Mouse (Mus musculus) gastrocnemius, postnatal 36 days (tissue): Measurements from ENCODE around the gene Mrps27. TPM values are rescaled to one million over a fixed set of nuclear protein-coding genes. Genes with fewer than 3 reads are reported as not detected.
"Not testable (repeated sequence)": the region's sequence is repeated elsewhere in the genome, so short reads cannot be mapped to it uniquely, and the experiment has no call there.

Experiments
- DNase-seq, 2 experiments: peaks; one replicate each; pipeline ENCODE4 v3.0.0; 2022
- intact Hi-C: fragments of 180-260 bp; cut with DNase I; formaldehyde crosslinking; loops from one replicate; pipeline ENCODE4 v1.15.1; 2025
- long read RNA-seq, 2 experiments: library from polyadenylated mRNA; stranded (forward); transcript quantifications; one replicate each; pipeline ENCODE4 v2.0.0; 2021
- total RNA-seq, 2 experiments: library from RNA; stranded (reverse); gene quantifications; 2 replicates each; pipeline ENCODE4 v1.2.3; 2021

The Mrps27 gene
- 10 to 100 TPM; 27.4 to 28.4 TPM for total RNA-seq
- long read RNA-seq, experiment 1, transcript Mrps27-201 (11 exons, 1,849 nt) = major isoform, 45 of 54 reads
- long read RNA-seq, experiment 1, partial matches to known transcripts = 6 of 54 reads
- long read RNA-seq, experiment 1, other reads (novel, unspliced or antisense) = 3 of 54 reads
- long read RNA-seq, experiment 2, transcript Mrps27-201 (11 exons, 1,849 nt) = major isoform, 49 of 56 reads
- long read RNA-seq, experiment 2, partial matches to known transcripts = 2 of 56 reads
- long read RNA-seq, experiment 2, other reads (novel, unspliced or antisense) = 5 of 56 reads

- DNase-seq = peak; percentile 94 to 97
- intact Hi-C loops = no loop called here
Observed at GRCm38 (mm10) chr13:99344599-99345575, at the start of gene Mrps27, which contains the start of gene Ptcd2. TSS of gene Mrps27 (plus strand) at chr13:99344786. TSS of gene Ptcd2 (minus strand) at chr13:99344705.

- intact Hi-C loops = no loop called here
- DNase-seq = no peak
Observed at GRCm38 (mm10) chr13:99299921-99300320, 44.7 kb upstream of the Mrps27 start.

- intact Hi-C loops = no loop called here
- no peak for DNase-seq
Observed at GRCm38 (mm10) chr13:99303846-99304245, 40.7 kb upstream of the Mrps27 start.

- intact Hi-C loops = no loop called here
- peak in 1 of 2 experiments; percentile 19 for DNase-seq
Observed at GRCm38 (mm10) chr13:99304365-99304764, 40.2 kb upstream of the Mrps27 start.

GRCm38 (mm10) chr13:99305186-99305585 lies 39.4 kb upstream of the Mrps27 start:
- intact Hi-C loops = no loop called here
- no peak for DNase-seq

GRCm38 (mm10) chr13:99306164-99306563 lies 38.4 kb upstream of the Mrps27 start:
- no peak for DNase-seq
- intact Hi-C loops = no loop called here

- intact Hi-C loops = no loop called here
- no peak for DNase-seq
Observed at GRCm38 (mm10) chr13:99307930-99308359, 36.6 kb upstream of the Mrps27 start.

- no peak for DNase-seq
- intact Hi-C loops = no loop called here
Observed at GRCm38 (mm10) chr13:99308393-99308792, 36.2 kb upstream of the Mrps27 start.

GRCm38 (mm10) chr13:99314098-99314497 lies 30.5 kb upstream of the Mrps27 start:
- DNase-seq = no peak
- intact Hi-C loops = no loop called here

GRCm38 (mm10) chr13:99314657-99315181 lies 29.9 kb upstream of the Mrps27 start:
- intact Hi-C loops = no loop called here
- no peak for DNase-seq

- intact Hi-C loops = loop anchor here (2.0 kb wide), 1 partner anchor 140 kb away; no protein-coding TSS in a partner anchor
Observed at GRCm38 (mm10) chr13:99316366-99316765, 28.2 kb upstream of the Mrps27 start.

GRCm38 (mm10) chr13:99317058-99317457 lies 27.5 kb upstream of the Mrps27 start:
- intact Hi-C loops = loop anchor here (2.0 kb wide), 1 partner anchor 140 kb away; no protein-coding TSS in a partner anchor
- peak in 1 of 2 experiments; percentile 43 for DNase-seq

More at GRCm38 (mm10) chr13:99316366-99316765, 28.2 kb upstream of the Mrps27 start:
- DNase-seq = no peak

- DNase-seq = no peak
- intact Hi-C loops = no loop called here
Observed at GRCm38 (mm10) chr13:99320453-99320852, 24.1 kb upstream of the Mrps27 start.

GRCm38 (mm10) chr13:99322915-99323314 lies 21.7 kb upstream of the Mrps27 start:
- DNase-seq, intact Hi-C loops: not testable (repeated sequence)

- no peak for DNase-seq
- intact Hi-C loops = no loop called here
Observed at GRCm38 (mm10) chr13:99323632-99324336, 20.8 kb upstream of the Mrps27 start.

- intact Hi-C loops = not testable (repeated sequence)
Observed at GRCm38 (mm10) chr13:99324337-99324685, 20.3 kb upstream of the Mrps27 start.

GRCm38 (mm10) chr13:99331255-99331654 lies 13.3 kb upstream of the Mrps27 start:
- DNase-seq = no peak
- intact Hi-C loops = no loop called here

More at GRCm38 (mm10) chr13:99324337-99324685, 20.3 kb upstream of the Mrps27 start:
- DNase-seq = not testable (repeated sequence)

GRCm38 (mm10) chr13:99337510-99337909 lies 7.1 kb upstream of the Mrps27 start:
- DNase-seq = no peak
- intact Hi-C loops = no loop called here

- intact Hi-C loops = no loop called here
- no peak for DNase-seq
Observed at GRCm38 (mm10) chr13:99341504-99341903, 3.1 kb upstream of the Mrps27 start.
